Mouse (Mus musculus): ENCODE measurements around the gene Bcan.

Gene Bcan

DNA sequence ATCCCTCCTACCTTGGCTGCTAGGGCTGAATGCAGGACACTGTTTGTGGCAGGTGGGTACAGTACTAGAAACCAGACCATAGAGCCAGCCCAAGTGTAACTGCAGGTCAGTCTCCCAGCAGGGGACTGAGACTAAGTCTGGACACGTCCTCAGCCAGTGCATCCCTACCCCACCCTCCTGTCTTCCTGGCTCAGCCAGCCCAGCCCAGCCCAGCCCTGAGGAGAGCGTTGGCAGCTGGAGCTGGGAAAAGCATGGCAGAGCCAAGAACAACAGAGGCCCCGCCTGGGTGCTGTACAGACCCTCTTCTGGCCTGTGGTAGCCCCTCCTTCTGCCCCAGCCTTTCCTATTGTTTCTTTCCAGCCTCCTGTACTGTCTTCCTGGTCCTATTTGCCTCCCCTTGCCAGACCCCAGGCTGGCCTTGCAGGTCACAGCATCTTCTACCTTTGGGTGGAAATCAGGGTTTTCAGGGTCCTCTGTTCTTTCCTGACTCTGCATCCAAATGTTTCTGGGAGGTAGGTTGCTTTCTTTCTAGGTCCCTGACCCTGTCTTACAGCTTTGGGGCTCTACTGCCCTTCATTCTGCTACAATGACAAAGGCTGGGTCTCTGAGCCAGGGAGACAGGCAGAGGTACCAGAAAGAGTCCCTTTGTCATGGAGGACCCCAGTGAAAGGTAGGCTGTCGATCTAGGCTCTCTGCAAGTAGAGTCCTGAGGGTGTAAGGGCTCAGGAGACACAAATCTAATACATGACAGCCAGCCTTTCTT lies 55.0 kb downstream of the Bcan start:
- DNase-seq (ENCODE audit: low spot score in 2 of 2), result no peak

- DNase-seq (ENCODE audit: low spot score in 2 of 2), result no peak
These were observed 56.4 kb downstream of the Bcan start for GRCm38 (mm10) chr3:87943586-87943985.

- DNase-seq (ENCODE audit: low spot score in 2 of 2), result no peak
These were observed 57.6 kb downstream of the Bcan start for GRCm38 (mm10) chr3:87942471-87942870.

- DNase-seq (ENCODE audit: low spot score in 2 of 2), result no peak
These were observed 59.4 kb downstream of the Bcan start for GRCm38 (mm10) chr3:87940611-87941010.
